Comparison of ENCODE assay signal across 8 mouse cellular contexts in genomic region chr15:8443168-8443925, GRCm38 (mm10). TPM values are rescaled to one million over a fixed set of nuclear protein-coding genes. Genes with fewer than 3 reads are reported as not detected.
DNase-seq lines count a peak whose midpoint lies in the region; ATAC-seq lines count a peak whose summit lies in the region.

No protein-coding gene starts in this region.

- H3K4me3 ChIP-seq in hindbrain, embryonic 15.5 days: peak overlapping the region; percentile 96
- H3K4me3 ChIP-seq in megakaryocyte, embryonic 14.5 days (replicated peaks): peak overlapping the region; percentile 94

- peak; percentile 77 to 79 for DNase-seq in cerebellum, postnatal 14 days
- peak; percentile 62 for DNase-seq in gastrocnemius, adult 18-20 months (ENCODE audit: low spot score)
- DNase-seq in left cerebral cortex, postnatal 10 days (ENCODE audit: extremely low spot score in 1 of 2, low spot score in 2 of 2): peak; percentile 27 to 78
- peak; percentile 64 for DNase-seq in right cerebral cortex, postnatal 14 days
- peak; percentile 60 to 65 for DNase-seq in urinary bladder, postnatal 4 days (ENCODE audit: low spot score in 2 of 2)

- peak overlapping the region; percentile 98 for H3K27ac ChIP-seq in hindbrain, embryonic 15.5 days (replicated peaks)

- peak; percentile 24 for ATAC-seq in activated CD4-positive, CD25-positive, alpha-beta regulatory T cell, adult 4 months
- peak; percentile 55 for ATAC-seq in hindbrain, embryonic 15.5 days (ENCODE audit: low FRiP score, low read depth)

- intact Hi-C loops in left cerebral cortex, postnatal 10 days (cut with DNase I): loop anchor here (5.0 kb wide), 1 partner anchor 61 kb away; no protein-coding TSS in a partner anchor

- no peaks in the 10 kb centered on the region for H3K36me3 ChIP-seq in hindbrain, embryonic 15.5 days
- no peaks in the 10 kb centered on the region for H3K36me3 ChIP-seq in megakaryocyte, embryonic 14.5 days (replicated peaks; ENCODE audit: low read length)

- H3K4me2 ChIP-seq in hindbrain, embryonic 15.5 days: peak overlapping the region; percentile 68

- H3K9me3 ChIP-seq in hindbrain, embryonic 15.5 days: no peaks in the 10 kb centered on the region
- no peaks in the 10 kb centered on the region for H3K9me3 ChIP-seq in megakaryocyte, embryonic 14.5 days

- peaks cover 33% of the 10 kb centered on the region for H3K4me1 ChIP-seq in hindbrain, embryonic 15.5 days (replicated peaks)
- H3K4me1 ChIP-seq in megakaryocyte, embryonic 14.5 days: peaks cover 25% of the 10 kb centered on the region; the same call in 1 of the 2 replicates

- under 1% methylated on average over 40 of the region's 40 CpGs for WGBS in hindbrain, embryonic 15.5 days

- H3K27me3 ChIP-seq in hindbrain, embryonic 15.5 days: no peaks in the 10 kb centered on the region
- H3K27me3 ChIP-seq in megakaryocyte, embryonic 14.5 days (replicated peaks): no peaks in the 10 kb centered on the region

- H3K9ac ChIP-seq in hindbrain, embryonic 15.5 days: peak overlapping the region; percentile 81

RNA-seq across cellular contexts. Expression of gene Nipbl, which starts 0.9 kb away (rescaled TPM):
- polyA plus RNA-seq in activated CD4-positive, CD25-positive, alpha-beta regulatory T cell, adult 4 months (2017; shearing (Covaris generic)): 10 to 100 TPM; 41.1 to 41.4 TPM
- total RNA-seq in gastrocnemius, adult 18-20 months (2021): 10 to 100 TPM; 19.3 to 22.3 TPM
- 13.7 and 15.2 TPM in 2 replicates for polyA plus RNA-seq in hindbrain, embryonic 15.5 days (2015; fragmentation: Nextera tagmentation; extraction: Ambion mirVana)
- total RNA-seq in left cerebral cortex, postnatal 10 days (2021): 10 to 100 TPM; 28.8 to 30.2 TPM
- 0.17 and 1.7 TPM in 2 replicates for polyA plus RNA-seq in megakaryocyte, embryonic 14.5 days (2012; ENCODE audit: insufficient read depth, low replicate concordance)

Comparison
In these comparisons a context has a peak if more than half of its experiments do, and no peak if none do; other contexts are left out.
1. Peak in every context shown above with its lines: DNase-seq, ATAC-seq, H3K4me3 ChIP-seq and H3K27ac ChIP-seq.